In genomic region chr1:152171034-152171790, GRCm38 (mm10) we compare ENCODE assay signal across 14 mouse cellular contexts.
DNase-seq lines count a peak whose midpoint lies in the region; ATAC-seq and TF ChIP-seq lines count a peak whose summit lies in the region.
"Had no signal": no experiment of that assay in that cellular context is flagged by ENCODE, and none has a peak within 500 bp of the region (broad histone marks: within the 10 kb centered on the region; RNA-seq: fewer than 3 reads in every experiment).

No protein-coding gene starts in this region.

- no peaks in the 10 kb centered on the region for H3K79me2 ChIP-seq in heart, adult 2 months (replicated peaks; ENCODE audit: control insufficient read depth, insufficient read depth, low read length)

- peak in 1 of 2 experiments; percentile 28 for DNase-seq in heart, adult 2 months
- DNase-seq in heart, postnatal 25 days (ENCODE audit: low spot score) = no peak
- peak; percentile 35 for DNase-seq in right cerebral cortex, postnatal 10 days (ENCODE audit: low spot score in 2 of 2)
- no peak for DNase-seq in right cerebral cortex, adult 2 months (ENCODE audit: low spot score in 2 of 2)
- peak; percentile 59 for DNase-seq in gastrocnemius, postnatal 25 days
- no peak for DNase-seq in c-Kit-positive CD71-positive TER-119-positive erythroid progenitor cells, embryonic 14.5 days (ENCODE audit: low spot score)
- no peak for DNase-seq in liver, embryonic 11.5 days (ENCODE audit: low spot score)
- DNase-seq: adrenal gland, adult 2 months; heart, postnatal 10 days had no signal

- no peaks in the 10 kb centered on the region for H3K9me3 ChIP-seq in liver, embryonic 11.5 days (ENCODE audit: control insufficient read depth, low read length)
- H3K9me3 ChIP-seq: kidney, embryonic 15.5 days; liver, embryonic 12.5 days had no signal

- peak overlapping the region; percentile 21; the same call in 1 of the 2 replicates for H3K27ac ChIP-seq in heart, adult 2 months
- no peak overlapping the region for H3K27ac ChIP-seq in liver, embryonic 11.5 days (ENCODE audit: low read depth, low read length)
- H3K27ac ChIP-seq: kidney, embryonic 15.5 days; liver, embryonic 12.5 days; macrophage had no signal

- intact Hi-C loops in heart, adult 2 months (cut with DNase I) = no loop called here
- intact Hi-C loops in heart, postnatal 25 days (cut with DNase I) = no loop called here

- no peak for TF ChIP-seq POLR2A in heart, adult 2 months (IDR thresholded peaks at IDR 0.05; ENCODE audit: insufficient read depth, low read depth, low read length)

- no peak for TF ChIP-seq CTCF in heart, adult 2 months (IDR thresholded peaks at IDR 0.05)

- H3K27me3 ChIP-seq in heart, adult 2 months (ENCODE audit: control insufficient read depth, insufficient read depth, low read length) = no peaks in the 10 kb centered on the region
- H3K27me3 ChIP-seq in liver, embryonic 11.5 days (replicated peaks; ENCODE audit: control insufficient read depth, insufficient read depth, low read length) = no peaks in the 10 kb centered on the region
- H3K27me3 ChIP-seq: kidney, embryonic 15.5 days; liver, embryonic 12.5 days; Patski had no signal

- peak; percentile 76; the same call in 1 of the 2 replicates for TF ChIP-seq EP300 in heart, adult 2 months (IDR thresholded peaks at IDR 0.05; ENCODE audit: insufficient read depth, low read depth, low read length)

- WGBS in heart, adult 2 months = 76% methylated on average over 16 of the region's 16 CpGs
- 81% methylated on average over 16 of the region's 16 CpGs for WGBS in liver, embryonic 11.5 days

- no peak overlapping the region for H3K9ac ChIP-seq in heart, adult 2 months (ENCODE audit: low read depth, low read length)
- H3K9ac ChIP-seq in liver, embryonic 11.5 days (ENCODE audit: low read depth, low read length) = no peak overlapping the region
- H3K9ac ChIP-seq: kidney, embryonic 15.5 days; liver, embryonic 12.5 days had no signal

- no peak for ATAC-seq in liver, embryonic 11.5 days (replicated peaks; ENCODE audit: low FRiP score)
- ATAC-seq: CD4-positive, CD25-positive, alpha-beta regulatory T cell, adult 4 months; liver, embryonic 12.5 days; Patski had no signal

- H3K4me2 ChIP-seq in liver, embryonic 11.5 days = no peak overlapping the region
- H3K4me2 ChIP-seq: kidney, embryonic 15.5 days; liver, embryonic 12.5 days had no signal

- H3K4me3 ChIP-seq in heart, adult 2 months = no peak overlapping the region
- H3K4me3 ChIP-seq in liver, embryonic 11.5 days (ENCODE audit: low read depth, low read length) = no peak overlapping the region
- H3K4me3 ChIP-seq: kidney, embryonic 15.5 days; liver, embryonic 12.5 days had no signal

- peaks cover 4% of the 10 kb centered on the region; the same call in 1 of the 2 replicates for H3K36me3 ChIP-seq in heart, adult 2 months (ENCODE audit: control insufficient read depth, insufficient read depth, low read length)
- H3K36me3 ChIP-seq in liver, embryonic 11.5 days (ENCODE audit: control insufficient read depth, insufficient read depth, low read length) = no peaks in the 10 kb centered on the region
- H3K36me3 ChIP-seq: kidney, embryonic 15.5 days; liver, embryonic 12.5 days had no signal

- H3K4me1 ChIP-seq in heart, adult 2 months (ENCODE audit: control insufficient read depth, insufficient read depth, low read length) = peaks cover 10% of the 10 kb centered on the region
- H3K4me1 ChIP-seq in liver, embryonic 11.5 days (replicated peaks; ENCODE audit: control insufficient read depth, insufficient read depth, low read length) = no peaks in the 10 kb centered on the region
- H3K4me1 ChIP-seq: kidney, embryonic 15.5 days; liver, embryonic 12.5 days had no signal

Comparison
In these comparisons a context has a peak if more than half of its experiments do, and no peak if none do; other contexts are left out.
1. DNase-seq: peak in right cerebral cortex, postnatal 10 days (2 of 2) and gastrocnemius, postnatal 25 days (single experiment); none in heart, postnatal 25 days (single experiment), right cerebral cortex, adult 2 months (0 of 2), c-Kit-positive CD71-positive TER-119-positive erythroid progenitor cells, embryonic 14.5 days (single experiment) and liver, embryonic 11.5 days (single experiment).